Mouse (Mus musculus) limb, embryonic 15.5 days (tissue): Measurements from ENCODE around the gene Fgfr2. TPM values are rescaled to one million over a fixed set of nuclear protein-coding genes. Genes with fewer than 3 reads are reported as not detected.

Source experiments
- ATAC-seq: fragments of 200-750 bp; cut with Nextera tagmentation; 2 replicates; pipeline ENCODE4 v1.8.0; 2017; ENCODE audit warnings: low read depth, moderate TSS enrichment; ENCODE audit not compliant: insufficient number of reproducible peaks, low FRiP score, low TSS enrichment
- H3K27ac ChIP-seq: fragments of 300-500 bp; sonication (generic); 2 replicates; pipeline ENCODE4 v1.5.1; 2015; ENCODE audit warnings: moderate library complexity, mild to moderate bottlenecking, inconsistent platforms
- H3K27me3 ChIP-seq: fragments of 300-500 bp; sonication (generic); 2 replicates; pipeline ENCODE4 v1.6.1; 2015; ENCODE audit warnings: inconsistent platforms
- H3K36me3 ChIP-seq: fragments of 300-500 bp; sonication (generic); 2 replicates; pipeline ENCODE4 v1.6.1; 2015; ENCODE audit warnings: inconsistent platforms
- H3K4me1 ChIP-seq: fragments of 300-500 bp; sonication (generic); 2 replicates; pipeline ENCODE4 v1.6.1; 2015; ENCODE audit warnings: inconsistent platforms
- H3K4me2 ChIP-seq: fragments of 300-500 bp; sonication (generic); 2 replicates; pipeline ENCODE4 v1.6.1; 2015; ENCODE audit warnings: mild to moderate bottlenecking, inconsistent platforms
- H3K4me3 ChIP-seq: fragments of 300-500 bp; sonication (generic); 2 replicates; pipeline ENCODE4 v1.5.1; 2015; ENCODE audit warnings: mild to moderate bottlenecking, inconsistent platforms
- H3K9ac ChIP-seq: fragments of 300-500 bp; sonication (generic); 2 replicates; pipeline ENCODE4 v1.6.1; 2015; ENCODE audit warnings: inconsistent platforms
- H3K9me3 ChIP-seq: fragments of 300-500 bp; sonication (generic); 2 replicates; pipeline ENCODE4 v1.6.1; 2016; ENCODE audit warnings: inconsistent platforms
- WGBS: fragments of 180-500 bp; shearing (Covaris S2); methylation state at CpG from one replicate; pipeline ENCODE4 v1.1.7; 2015; 5-methylcytosine and 5-hydroxymethylcytosine counted together
- polyA plus RNA-seq: library from polyadenylated mRNA; unstranded; fragments of >200 nt; fragmentation: Nextera tagmentation; extraction: Ambion mirVana; gene quantifications from 2 replicates; pipeline ENCODE4 v1.2.1, GENCODE M21; 2015

Gene Fgfr2
- polyA plus RNA-seq, 1 experiment from 2014 or later, result 101 TPM

- Histone ChIP-seq H3K9ac (no peak overlapping the region), H3K36me3 (no peaks in the 10 kb centered on the region), H3K27me3 (no peaks in the 10 kb centered on the region), H3K4me2 (no peak overlapping the region), H3K27ac (no peak overlapping the region), H3K4me3 (no peak overlapping the region), H3K4me1 (peaks cover 20% of the 10 kb centered on the region), H3K9me3 (no peaks in the 10 kb centered on the region)
- WGBS, result 80% methylated on average over 5 of the region's 5 CpGs
- ATAC-seq, result no peak
Observed at GRCm38 (mm10) chr7:132365111-132365510, 758.0 kb downstream of the Fgfr2 start.

DNA sequence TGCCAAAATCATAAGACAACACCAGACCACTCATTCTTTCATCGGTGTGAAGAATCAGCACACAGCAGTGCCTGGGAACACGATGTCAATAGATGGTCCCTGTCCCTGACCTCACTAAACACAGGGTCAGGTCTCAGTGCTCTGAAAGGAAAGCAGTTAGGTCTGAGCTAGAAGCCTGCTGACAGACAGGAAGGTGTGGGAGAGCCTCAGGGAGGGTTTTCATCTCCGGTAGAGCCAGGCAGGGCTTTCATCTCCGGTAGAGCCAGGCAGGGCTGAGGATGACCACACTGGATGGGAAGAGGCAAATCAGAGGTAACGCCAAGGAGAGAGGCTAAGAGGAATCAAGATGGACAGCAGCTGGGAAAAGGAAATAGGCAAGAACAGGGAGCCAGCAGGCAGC, 758.6 kb downstream of the Fgfr2 start:
- no peak overlapping the region for H3K27ac ChIP-seq
- no peaks in the 10 kb centered on the region for H3K9me3 ChIP-seq

GRCm38 (mm10) chr7:132360336-132360735, 762.8 kb downstream of the Fgfr2 start:
- no peaks in the 10 kb centered on the region for H3K27me3 ChIP-seq
- no peak overlapping the region for H3K9ac ChIP-seq
- H3K9me3 ChIP-seq, result no peaks in the 10 kb centered on the region
- peaks cover 13% of the 10 kb centered on the region; the same call in 1 of the 2 replicates for H3K4me1 ChIP-seq
- H3K27ac ChIP-seq, result no peak overlapping the region
- no peak for ATAC-seq
- no peaks in the 10 kb centered on the region for H3K36me3 ChIP-seq
- 61% methylated on average over 4 of the region's 4 CpGs for WGBS
- no peak overlapping the region for H3K4me3 ChIP-seq
- no peak overlapping the region for H3K4me2 ChIP-seq

More for the DNA sequence above, 758.6 kb downstream of the Fgfr2 start:
- Histone ChIP-seq H3K36me3 (no peaks in the 10 kb centered on the region), H3K4me3 (no peak overlapping the region), H3K4me1 (peaks cover 16% of the 10 kb centered on the region), H3K4me2 (no peak overlapping the region), H3K9ac (no peak overlapping the region), H3K27me3 (no peaks in the 10 kb centered on the region)
- 45% methylated on average over 5 of the region's 5 CpGs for WGBS
- no peak for ATAC-seq

GRCm38 (mm10) chr7:132358709-132359108, 764.4 kb downstream of the Fgfr2 start:
- no peak overlapping the region for H3K27ac ChIP-seq
- H3K36me3 ChIP-seq, result no peaks in the 10 kb centered on the region
- H3K9ac ChIP-seq, result no peak overlapping the region
- no peaks in the 10 kb centered on the region for H3K27me3 ChIP-seq
- WGBS, result 42% methylated on average over 4 of the region's 4 CpGs
- H3K4me2 ChIP-seq, result no peak overlapping the region
- ATAC-seq, result no peak
- H3K4me3 ChIP-seq, result no peak overlapping the region
- H3K4me1 ChIP-seq, result peaks cover 13% of the 10 kb centered on the region; the same call in 1 of the 2 replicates
- no peaks in the 10 kb centered on the region for H3K9me3 ChIP-seq

DNA sequence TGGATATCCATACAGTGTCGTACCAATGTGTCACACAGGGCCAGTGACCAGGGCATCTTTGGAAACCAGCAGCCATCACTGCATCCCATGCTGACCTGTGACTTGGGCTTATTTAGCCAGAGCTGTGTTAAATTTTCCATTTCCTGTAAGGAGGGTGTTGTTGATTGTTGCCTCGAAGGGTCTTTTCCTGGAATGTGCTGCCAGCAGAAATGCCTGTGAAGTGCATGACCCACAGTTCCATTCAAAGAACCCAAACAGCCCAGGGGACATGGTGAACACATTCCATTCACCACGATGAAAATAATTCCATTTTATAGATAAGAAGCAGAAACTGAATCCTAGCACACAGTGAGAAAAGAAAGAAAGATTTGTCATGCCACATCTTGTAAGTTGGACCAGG, 764.9 kb downstream of the Fgfr2 start:
- H3K27me3 ChIP-seq, result no peaks in the 10 kb centered on the region
- H3K36me3 ChIP-seq, result no peaks in the 10 kb centered on the region
- H3K27ac ChIP-seq, result no peak overlapping the region
- no peak overlapping the region for H3K4me3 ChIP-seq
- no peak overlapping the region for H3K4me2 ChIP-seq
- H3K9me3 ChIP-seq, result no peaks in the 10 kb centered on the region
- WGBS, result 26% methylated on average over 3 of the region's 3 CpGs
- H3K9ac ChIP-seq, result no peak overlapping the region
- peaks cover 13% of the 10 kb centered on the region; the same call in 1 of the 2 replicates for H3K4me1 ChIP-seq
- ATAC-seq, result no peak

GRCm38 (mm10) chr7:132357841-132358237, 765.3 kb downstream of the Fgfr2 start:
- Histone ChIP-seq H3K4me3 (no peak overlapping the region), H3K9me3 (no peaks in the 10 kb centered on the region)

DNA sequence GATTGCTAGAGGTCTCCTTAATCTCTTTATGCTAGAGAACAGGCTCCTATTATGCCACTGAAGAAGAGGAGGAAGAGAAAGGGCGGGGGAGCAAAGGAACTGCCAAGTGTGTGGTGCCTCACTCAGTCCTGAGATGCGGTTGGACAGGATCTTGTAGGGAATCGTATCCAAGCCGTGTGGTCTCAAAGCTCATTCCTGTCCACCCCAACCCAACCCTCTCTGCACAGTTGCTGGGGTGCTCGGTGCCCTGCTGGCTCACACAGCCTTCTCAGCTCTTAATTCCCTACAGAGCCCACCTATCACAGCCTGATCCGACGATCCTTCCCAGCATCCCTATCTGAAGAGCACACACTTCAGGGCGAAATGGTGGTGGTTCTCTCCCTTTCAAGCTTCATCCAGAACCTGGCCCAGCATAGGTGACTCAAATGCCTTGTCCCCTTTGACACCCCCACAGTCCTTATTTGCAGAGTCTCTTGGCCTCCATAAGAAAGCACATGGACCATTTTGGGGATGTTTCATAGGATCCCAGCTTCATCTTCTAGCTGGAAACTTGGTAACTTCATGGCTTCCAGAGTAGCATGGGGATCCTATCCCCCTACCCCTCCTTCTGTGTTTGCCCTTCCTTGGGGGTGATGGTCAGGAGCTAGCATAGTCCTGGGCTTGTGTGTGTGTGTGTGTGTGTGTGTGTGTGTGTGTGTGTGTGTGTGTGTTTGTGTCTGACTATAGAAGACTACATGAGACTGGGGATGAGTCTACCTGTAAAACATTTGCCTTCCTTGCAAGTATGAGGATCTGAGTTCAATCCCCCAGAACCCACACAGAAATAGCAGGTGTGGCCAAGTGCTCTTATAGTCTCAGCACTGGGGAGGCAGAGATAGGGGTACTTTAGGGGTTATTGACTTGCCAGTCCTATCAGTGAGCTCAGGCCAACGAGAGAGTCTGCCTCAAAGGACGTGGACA, 766.0 kb downstream of the Fgfr2 start:
- Histone ChIP-seq H3K9me3 (no peaks in the 10 kb centered on the region), H3K36me3 (no peaks in the 10 kb centered on the region), H3K4me1 (peaks cover 13% of the 10 kb centered on the region; the same call in 1 of the 2 replicates), H3K27me3 (no peaks in the 10 kb centered on the region), H3K9ac (no peak overlapping the region), H3K4me3 (no peak overlapping the region), H3K4me2 (no peak overlapping the region), H3K27ac (0 out of 2 replicates have a peak overlapping the region, but pooled peaks have one; percentile 0)
- no peak for ATAC-seq
- WGBS, result 73% methylated on average over 10 of the region's 10 CpGs

More at GRCm38 (mm10) chr7:132357841-132358237, 765.3 kb downstream of the Fgfr2 start:
- no peak overlapping the region for H3K4me2 ChIP-seq
- ATAC-seq, result no peak
- H3K9ac ChIP-seq, result no peak overlapping the region
- 80% methylated on average over 3 of the region's 3 CpGs for WGBS
- H3K27me3 ChIP-seq, result no peaks in the 10 kb centered on the region
- no peak overlapping the region for H3K27ac ChIP-seq
- peaks cover 13% of the 10 kb centered on the region; the same call in 1 of the 2 replicates for H3K4me1 ChIP-seq
- no peaks in the 10 kb centered on the region for H3K36me3 ChIP-seq

DNA sequence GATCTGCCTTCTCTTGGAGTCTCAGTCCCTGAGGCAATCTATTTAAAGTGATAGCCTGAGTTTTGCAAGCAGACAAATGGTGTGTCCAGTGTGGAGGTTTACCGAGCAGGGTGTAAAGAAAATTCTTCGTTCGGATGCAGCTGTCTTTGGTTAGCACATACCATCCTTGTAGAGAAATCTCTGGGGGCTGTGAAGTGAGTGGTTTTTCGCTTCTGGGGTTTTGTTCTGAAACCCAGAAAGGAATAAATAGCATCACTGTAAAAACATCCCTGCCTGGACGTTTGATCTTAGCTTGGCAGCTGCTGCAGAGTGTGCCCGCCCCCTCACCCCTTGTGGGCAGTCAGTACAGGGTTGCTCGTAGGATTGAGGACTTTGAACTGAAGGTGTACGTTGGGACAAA, 767.0 kb downstream of the Fgfr2 start:
- no peaks in the 10 kb centered on the region for H3K27me3 ChIP-seq
- 15% methylated on average over 8 of the region's 8 CpGs for WGBS
- no peak overlapping the region for H3K4me2 ChIP-seq
- no peak overlapping the region for H3K4me3 ChIP-seq
- peaks cover 13% of the 10 kb centered on the region; the same call in 1 of the 2 replicates for H3K4me1 ChIP-seq
- H3K9ac ChIP-seq, result no peak overlapping the region
- H3K36me3 ChIP-seq, result no peaks in the 10 kb centered on the region
- H3K9me3 ChIP-seq, result no peaks in the 10 kb centered on the region
- H3K27ac ChIP-seq, result peak overlapping the region; percentile 68; the same call in 1 of the 2 replicates
- peak; percentile 71; the same call in 1 of the 2 replicates for ATAC-seq

DNA sequence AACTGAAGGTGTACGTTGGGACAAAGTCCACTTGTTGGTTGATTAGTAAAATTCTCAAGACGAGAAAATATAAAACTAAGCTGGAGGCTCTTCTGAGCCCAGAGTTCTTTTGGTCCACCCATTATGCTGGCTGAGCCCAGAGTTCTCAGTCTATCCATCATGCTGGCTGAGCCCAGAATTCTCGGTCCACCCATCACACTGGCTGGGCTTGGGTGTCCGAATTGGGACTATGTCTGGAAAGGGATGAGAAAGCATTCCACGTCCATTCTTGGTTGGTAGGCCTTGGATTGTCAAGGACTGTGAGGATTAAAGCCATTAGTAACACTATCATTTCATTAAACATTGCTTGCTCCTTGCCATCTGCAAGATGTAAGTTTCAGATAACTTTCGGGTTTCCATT, 767.4 kb downstream of the Fgfr2 start:
- ATAC-seq, result no peak
- 66% methylated on average over 6 of the region's 6 CpGs for WGBS
- no peaks in the 10 kb centered on the region for H3K27me3 ChIP-seq
- H3K9me3 ChIP-seq, result no peaks in the 10 kb centered on the region
- H3K4me3 ChIP-seq, result no peak overlapping the region
- no peaks in the 10 kb centered on the region for H3K36me3 ChIP-seq
- peaks cover 13% of the 10 kb centered on the region; the same call in 1 of the 2 replicates for H3K4me1 ChIP-seq
- no peak overlapping the region for H3K9ac ChIP-seq
- H3K4me2 ChIP-seq, result no peak overlapping the region
- peak overlapping the region; percentile 68; the same call in 1 of the 2 replicates for H3K27ac ChIP-seq

- ATAC-seq, result no peak
- 63% methylated on average over 6 of the region's 6 CpGs for WGBS
- Histone ChIP-seq H3K4me2 (no peak overlapping the region), H3K36me3 (no peaks in the 10 kb centered on the region), H3K4me1 (0 out of 2 replicates have a peak, but pooled peaks cover 3% of the 10 kb centered on the region), H3K4me3 (no peak overlapping the region), H3K9me3 (no peaks in the 10 kb centered on the region), H3K27ac (no peak overlapping the region), H3K27me3 (no peaks in the 10 kb centered on the region), H3K9ac (no peak overlapping the region)
Observed at GRCm38 (mm10) chr7:132349075-132349572, 774.0 kb downstream of the Fgfr2 start.

DNA sequence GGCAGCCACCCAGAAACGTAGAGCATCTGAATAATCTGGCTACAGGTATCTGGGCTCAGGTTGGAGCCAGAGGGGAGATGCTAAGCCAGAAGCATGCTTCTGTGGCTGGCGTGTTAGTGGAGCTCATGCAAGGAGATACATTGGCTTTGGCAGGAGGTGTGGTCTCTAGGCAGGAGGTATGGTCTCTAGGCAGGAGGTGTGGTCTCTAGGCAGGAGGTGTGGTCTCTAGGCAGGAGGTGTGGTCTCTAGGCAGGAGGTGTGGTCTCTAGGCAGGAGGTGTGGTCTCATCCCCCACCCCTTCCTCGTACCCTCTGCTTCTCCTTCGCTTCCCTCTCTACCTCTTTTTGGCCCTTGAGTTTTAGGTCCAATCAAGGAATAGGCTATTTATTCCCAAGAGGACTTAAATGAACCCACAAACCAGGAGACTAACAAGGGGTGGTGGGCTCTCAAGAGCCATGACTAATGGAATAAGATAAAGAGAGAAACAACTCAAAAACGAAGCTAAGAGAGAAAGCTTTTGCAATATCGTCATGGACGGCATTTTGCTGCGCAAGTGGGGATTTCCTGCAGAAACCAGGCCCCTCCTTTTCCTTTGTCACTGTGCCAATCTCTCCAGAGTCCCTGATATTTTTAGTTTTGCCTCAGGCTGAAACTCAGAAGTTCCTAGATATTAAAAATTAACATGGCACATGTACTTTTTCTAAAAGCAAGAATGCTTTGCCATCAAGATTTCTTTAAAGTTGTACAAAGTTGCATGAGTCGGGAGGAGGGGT, 775.7 kb downstream of the Fgfr2 start:
- no peak for ATAC-seq
- Histone ChIP-seq H3K27me3 (no peaks in the 10 kb centered on the region), H3K4me3 (no peak overlapping the region), H3K9me3 (no peaks in the 10 kb centered on the region), H3K4me1 (0 out of 2 replicates have a peak, but pooled peaks cover 3% of the 10 kb centered on the region), H3K27ac (no peak overlapping the region), H3K36me3 (no peaks in the 10 kb centered on the region), H3K9ac (no peak overlapping the region), H3K4me2 (no peak overlapping the region)
- 60% methylated on average over 9 of the region's 9 CpGs for WGBS
